Mouse (Mus musculus): ENCODE data around the gene Lrtm2. TPM values are rescaled to one million over a fixed set of nuclear protein-coding genes. Genes with fewer than 3 reads are reported as not detected.
"Not testable (repeated sequence)": the region's sequence is repeated elsewhere in the genome, so short reads cannot be mapped to it uniquely, and the experiment has no call there.

Lrtm2 gene
- polyA plus RNA-seq, 1 experiment, result not detected

DNA sequence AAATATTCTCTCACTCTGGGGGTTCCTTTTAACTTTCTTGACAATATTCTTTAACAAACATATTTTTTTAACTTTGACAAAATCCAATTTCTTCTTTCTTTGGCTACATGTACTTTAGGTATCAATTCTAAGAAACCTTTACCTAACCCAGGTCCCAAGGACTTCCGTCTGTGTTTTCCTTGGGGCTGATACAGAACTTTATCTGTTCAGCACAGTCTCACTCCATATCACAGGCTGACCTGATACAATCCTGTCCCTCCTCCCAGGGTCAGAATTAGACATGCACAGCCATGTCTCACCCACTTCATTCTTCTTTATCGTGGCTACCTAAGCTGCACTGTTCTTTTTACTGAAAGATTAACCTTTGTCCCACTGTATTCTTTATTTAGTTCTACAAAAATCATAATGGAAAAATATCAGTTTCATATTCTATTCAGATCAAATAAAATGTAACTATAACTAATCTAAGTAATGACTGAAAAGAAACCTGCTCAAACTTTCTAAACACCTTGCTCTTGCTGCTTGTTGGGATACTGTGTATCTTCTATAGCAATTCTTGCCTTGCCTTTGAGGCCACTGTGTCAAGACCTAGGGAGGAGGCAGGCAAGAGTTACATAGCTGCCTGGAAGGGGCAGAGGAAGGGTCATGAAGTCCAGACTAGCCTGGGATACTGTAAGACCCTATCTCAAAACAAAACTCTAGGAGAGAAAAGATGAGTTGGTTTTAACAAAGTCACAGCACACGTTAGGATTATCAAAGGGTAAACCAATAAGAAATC, 30.5 kb upstream of the Lrtm2 start:
- peaks cover 94% of the 10 kb centered on the region for H3K36me3 ChIP-seq (ENCODE audit: control insufficient read depth)
- TF ChIP-seq GATA1 (IDR thresholded peaks at IDR 0.05; ENCODE audit: low read length) (peak; percentile 81), TAL1 (IDR thresholded peaks at IDR 0.05; ENCODE audit: low read length) (peak; percentile 68)
- H3K27me3 ChIP-seq (ENCODE audit: control insufficient read depth), result no peaks in the 10 kb centered on the region
- H3K9me3 ChIP-seq (ENCODE audit: control insufficient read depth, low read length), result no peaks in the 10 kb centered on the region
- H3K4me3 ChIP-seq (replicated peaks), result peak overlapping the region; percentile 12
- H3K4me1 ChIP-seq (ENCODE audit: control insufficient read depth), result peaks cover 37% of the 10 kb centered on the region

DNA sequence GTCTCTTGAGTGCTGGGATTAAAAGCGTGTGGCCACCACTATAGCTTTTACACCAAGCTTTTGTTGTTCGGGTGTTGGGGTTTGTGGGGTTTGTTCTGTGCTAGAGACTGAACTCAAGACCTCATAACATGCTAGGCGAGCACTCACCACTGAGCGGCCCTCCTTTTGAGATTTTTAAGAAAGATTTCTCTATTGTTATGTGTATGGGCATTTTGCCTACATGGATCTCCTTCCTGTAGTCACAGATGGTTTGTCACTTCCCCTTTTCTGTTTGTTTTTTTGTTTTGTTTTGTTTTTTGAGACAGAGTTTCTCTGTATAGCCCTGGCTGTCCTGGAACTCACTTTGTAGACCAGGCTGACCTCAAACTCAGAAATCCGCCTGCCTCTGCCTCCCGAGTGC, 29.7 kb upstream of the Lrtm2 start:
- not testable (repeated sequence) for H3K4me3 ChIP-seq (replicated peaks); H3K27me3 ChIP-seq (ENCODE audit: control insufficient read depth); H3K9me3 ChIP-seq (ENCODE audit: control insufficient read depth, low read length)
- peaks cover 94% of the 10 kb centered on the region for H3K36me3 ChIP-seq (ENCODE audit: control insufficient read depth)
- peaks cover 35% of the 10 kb centered on the region for H3K4me1 ChIP-seq (ENCODE audit: control insufficient read depth)

DNA sequence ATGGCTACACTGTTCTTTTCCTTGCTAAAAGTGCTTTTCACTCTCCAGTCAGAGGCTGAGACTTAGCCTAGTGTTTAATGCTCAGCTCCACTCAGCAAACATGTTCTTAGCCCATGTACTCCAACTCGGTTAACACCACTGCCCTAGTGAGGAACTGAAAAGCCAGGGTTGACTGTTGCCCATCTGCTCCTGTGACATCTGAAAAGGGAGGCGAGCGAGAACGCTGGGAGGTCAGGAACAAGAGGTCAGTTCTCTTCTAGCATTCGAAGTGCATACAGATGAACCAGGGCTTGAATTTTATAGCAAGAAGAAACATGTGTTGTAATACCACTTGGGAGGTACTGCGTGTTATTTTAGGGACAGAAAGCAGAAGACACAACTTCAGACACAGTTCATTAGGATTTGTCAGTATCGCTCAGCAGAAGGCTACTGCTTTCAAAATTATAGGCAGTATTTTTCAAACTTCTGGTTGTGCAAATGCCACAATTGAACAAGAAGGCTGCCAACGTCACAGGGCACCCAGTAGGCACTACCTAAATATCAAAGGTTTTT, 27.5 kb upstream of the Lrtm2 start:
- Histone ChIP-seq H3K27me3 (ENCODE audit: control insufficient read depth) (no peaks in the 10 kb centered on the region), H3K36me3 (ENCODE audit: control insufficient read depth) (peaks cover 96% of the 10 kb centered on the region), H3K4me3 (replicated peaks) (no peak overlapping the region), H3K9me3 (ENCODE audit: control insufficient read depth, low read length) (no peaks in the 10 kb centered on the region), H3K4me1 (ENCODE audit: control insufficient read depth) (peaks cover 32% of the 10 kb centered on the region)
- TF ChIP-seq GATA1 (IDR thresholded peaks at IDR 0.05; ENCODE audit: low read length) (no peak), TAL1 (IDR thresholded peaks at IDR 0.05; ENCODE audit: low read length) (no peak)

DNA sequence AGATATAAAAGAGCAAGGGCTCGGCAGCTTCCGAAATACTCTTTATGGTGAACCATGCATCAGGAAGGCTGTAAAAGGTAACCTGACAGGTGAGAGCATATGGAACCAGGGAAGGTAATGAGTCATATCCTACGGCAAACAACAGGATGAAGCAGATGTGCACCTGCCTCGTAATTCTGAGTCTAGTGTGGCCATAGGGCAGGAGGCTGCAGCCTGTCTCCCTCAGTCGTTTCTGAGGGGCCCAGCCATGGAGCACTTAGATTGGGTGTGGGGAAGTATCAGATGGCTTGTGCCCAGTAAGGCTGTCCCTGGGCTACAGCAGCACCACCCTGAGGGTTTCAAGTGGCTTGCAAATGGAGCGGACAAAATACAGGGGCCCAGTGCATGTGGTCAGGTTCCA, 21.9 kb upstream of the Lrtm2 start:
- Histone ChIP-seq H3K4me1 (ENCODE audit: control insufficient read depth) (no peaks in the 10 kb centered on the region), H3K36me3 (ENCODE audit: control insufficient read depth) (peaks cover 50% of the 10 kb centered on the region), H3K4me3 (replicated peaks) (no peak overlapping the region), H3K27me3 (ENCODE audit: control insufficient read depth) (no peaks in the 10 kb centered on the region), H3K9me3 (ENCODE audit: control insufficient read depth, low read length) (no peaks in the 10 kb centered on the region)
- no peak for TF ChIP-seq GATA1 (IDR thresholded peaks at IDR 0.05; ENCODE audit: low read length)
- no peak for TF ChIP-seq TAL1 (IDR thresholded peaks at IDR 0.05; ENCODE audit: low read length)

DNA sequence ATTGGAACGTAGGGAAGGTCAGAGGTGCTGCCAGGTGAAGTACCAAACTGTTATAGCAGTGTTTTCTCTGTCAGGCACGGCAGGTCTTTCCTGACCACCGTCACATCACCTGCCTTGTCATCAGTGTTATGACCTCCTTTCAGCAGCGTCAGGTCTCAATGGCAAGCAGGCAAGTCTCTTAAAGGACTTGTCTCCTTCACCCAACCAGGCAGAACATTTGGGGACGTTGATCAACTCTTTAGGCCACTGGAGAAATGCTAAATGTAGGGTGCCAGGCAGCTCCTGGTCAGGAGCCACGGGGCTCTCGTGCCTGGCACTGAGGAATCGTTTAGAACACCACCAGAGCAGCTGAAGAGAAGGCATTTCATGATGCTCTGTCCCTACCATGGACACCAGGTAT, 21.1 kb upstream of the Lrtm2 start:
- Histone ChIP-seq H3K9me3 (ENCODE audit: control insufficient read depth, low read length) (no peaks in the 10 kb centered on the region), H3K4me3 (replicated peaks) (no peak overlapping the region), H3K4me1 (ENCODE audit: control insufficient read depth) (no peaks in the 10 kb centered on the region), H3K27me3 (ENCODE audit: control insufficient read depth) (no peaks in the 10 kb centered on the region), H3K36me3 (ENCODE audit: control insufficient read depth) (peaks cover 42% of the 10 kb centered on the region)
- TF ChIP-seq TAL1 (IDR thresholded peaks at IDR 0.05; ENCODE audit: low read length) (no peak), GATA1 (IDR thresholded peaks at IDR 0.05; ENCODE audit: low read length) (no peak)

DNA sequence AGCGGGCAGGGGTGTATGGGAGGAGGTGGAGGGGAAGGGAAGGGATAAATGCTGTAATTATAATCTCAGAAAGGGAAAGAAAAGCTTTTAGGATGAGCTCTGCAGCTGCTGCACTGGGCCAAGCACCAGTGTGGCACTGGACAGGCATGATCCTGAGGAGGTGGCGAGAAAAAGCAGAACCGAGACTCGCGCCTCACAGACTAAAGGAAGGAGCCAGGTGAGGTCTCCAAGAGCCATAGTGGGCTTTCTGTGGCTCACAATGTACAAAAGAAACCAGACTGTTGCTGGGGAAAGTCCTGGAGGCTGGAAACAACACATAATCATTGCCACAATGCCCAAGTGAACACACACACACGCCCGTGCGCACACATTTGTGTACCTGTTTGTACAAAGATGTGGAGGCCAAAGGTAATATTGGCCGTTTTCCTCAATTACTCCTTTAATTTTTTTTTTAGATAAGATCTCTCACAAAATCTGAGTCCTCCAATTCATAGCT, 20.2 kb upstream of the Lrtm2 start:
- Histone ChIP-seq H3K9me3 (ENCODE audit: control insufficient read depth, low read length) (no peaks in the 10 kb centered on the region), H3K4me3 (replicated peaks) (no peak overlapping the region)
- TF ChIP-seq TAL1 (IDR thresholded peaks at IDR 0.05; ENCODE audit: low read length), result no peak
- no peak for TF ChIP-seq GATA1 (IDR thresholded peaks at IDR 0.05; ENCODE audit: low read length)

DNA sequence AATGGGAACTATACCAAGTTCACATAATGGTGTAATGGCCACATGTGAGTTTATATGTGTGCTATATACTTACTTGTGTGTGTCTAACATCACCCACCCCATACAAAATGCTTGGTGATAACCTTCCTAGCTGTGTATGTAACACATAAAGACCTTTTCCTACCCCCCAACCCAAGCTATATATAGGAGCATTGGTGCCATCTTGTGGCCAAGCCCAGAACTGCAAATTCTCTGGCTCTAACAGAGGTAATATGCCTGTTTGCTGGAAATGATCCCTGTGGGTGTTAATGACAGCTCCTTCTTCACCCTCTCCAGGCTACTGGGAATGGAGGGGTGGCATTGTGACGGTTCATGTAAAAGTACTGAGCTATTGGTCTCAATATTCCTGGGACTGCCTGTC, 17.7 kb upstream of the Lrtm2 start:
- H3K4me1 ChIP-seq (ENCODE audit: control insufficient read depth), result no peaks in the 10 kb centered on the region
- peaks cover 7% of the 10 kb centered on the region for H3K36me3 ChIP-seq (ENCODE audit: control insufficient read depth)
- no peaks in the 10 kb centered on the region for H3K9me3 ChIP-seq (ENCODE audit: control insufficient read depth, low read length)
- H3K27me3 ChIP-seq (ENCODE audit: control insufficient read depth), result no peaks in the 10 kb centered on the region
- H3K4me3 ChIP-seq (replicated peaks), result no peak overlapping the region
- TF ChIP-seq GATA1 (IDR thresholded peaks at IDR 0.05; ENCODE audit: low read length) (no peak), TAL1 (IDR thresholded peaks at IDR 0.05; ENCODE audit: low read length) (no peak)

More for the DNA sequence above, 20.2 kb upstream of the Lrtm2 start:
- peaks cover 33% of the 10 kb centered on the region for H3K36me3 ChIP-seq (ENCODE audit: control insufficient read depth)
- H3K27me3 ChIP-seq (ENCODE audit: control insufficient read depth), result no peaks in the 10 kb centered on the region
- H3K4me1 ChIP-seq (ENCODE audit: control insufficient read depth), result no peaks in the 10 kb centered on the region

DNA sequence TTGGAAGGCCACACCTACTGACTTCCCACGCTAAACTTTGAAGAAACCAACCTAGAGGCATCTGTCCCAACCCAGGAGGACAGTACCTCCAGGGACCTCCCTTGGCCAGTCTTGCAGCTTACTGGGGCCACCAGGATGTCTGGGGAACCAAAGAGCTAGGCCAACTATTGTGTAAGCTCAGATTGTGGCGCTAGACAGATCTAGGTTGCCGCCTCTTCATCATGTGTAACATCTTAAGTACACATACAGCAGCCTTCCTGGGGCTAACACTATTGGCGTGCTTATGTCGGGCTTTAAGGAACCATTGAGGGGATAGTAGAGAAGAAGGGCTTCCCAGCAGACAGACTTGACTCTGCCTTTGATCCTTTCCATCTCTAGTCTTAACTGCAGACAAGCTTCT, 17.2 kb upstream of the Lrtm2 start:
- TF ChIP-seq GATA1 (IDR thresholded peaks at IDR 0.05; ENCODE audit: low read length) (no peak), TAL1 (IDR thresholded peaks at IDR 0.05; ENCODE audit: low read length) (no peak)
- Histone ChIP-seq H3K36me3 (ENCODE audit: control insufficient read depth) (peaks cover 6% of the 10 kb centered on the region), H3K4me3 (replicated peaks) (no peak overlapping the region), H3K27me3 (ENCODE audit: control insufficient read depth) (no peaks in the 10 kb centered on the region), H3K9me3 (ENCODE audit: control insufficient read depth, low read length) (no peaks in the 10 kb centered on the region), H3K4me1 (ENCODE audit: control insufficient read depth) (no peaks in the 10 kb centered on the region)

DNA sequence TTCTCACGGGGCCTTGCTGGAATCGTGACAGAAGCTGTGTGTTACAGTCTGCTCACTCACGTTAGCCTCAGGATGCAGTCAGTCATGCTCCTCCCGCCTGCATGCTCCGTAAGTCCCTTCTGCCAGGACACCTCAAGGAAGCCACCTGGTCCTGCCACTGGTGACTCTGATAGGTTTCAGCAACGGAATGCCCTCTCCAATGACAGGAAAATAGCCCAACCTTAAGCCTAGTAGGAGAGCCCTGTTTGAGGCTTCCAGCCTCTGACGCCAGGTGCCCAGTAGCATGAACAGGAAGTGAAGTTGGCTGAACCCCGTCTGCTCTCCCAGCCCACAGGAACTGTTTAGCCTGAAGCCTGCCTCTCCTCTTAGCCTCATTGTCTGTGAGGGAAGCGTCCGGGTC, 15.7 kb upstream of the Lrtm2 start:
- no peaks in the 10 kb centered on the region for H3K4me1 ChIP-seq (ENCODE audit: control insufficient read depth)
- no peak overlapping the region for H3K4me3 ChIP-seq (replicated peaks)
- no peaks in the 10 kb centered on the region for H3K9me3 ChIP-seq (ENCODE audit: control insufficient read depth, low read length)
- H3K36me3 ChIP-seq (ENCODE audit: control insufficient read depth), result no peaks in the 10 kb centered on the region
- TF ChIP-seq GATA1 (IDR thresholded peaks at IDR 0.05; ENCODE audit: low read length) (no peak), TAL1 (IDR thresholded peaks at IDR 0.05; ENCODE audit: low read length) (no peak)
- no peaks in the 10 kb centered on the region for H3K27me3 ChIP-seq (ENCODE audit: control insufficient read depth)

Measured in erythroblast, embryonic 14.5 days (primary cell).